11 mouse cellular contexts compared by ENCODE assay signal in genomic region chrX:153037972-153038744, GRCm38 (mm10). TPM values are rescaled to one million over a fixed set of nuclear protein-coding genes. Genes with fewer than 3 reads are reported as not detected.
A peak's percentile ranks its signal among the peaks of the same experiment; 100 is the strongest.
DNase-seq lines count a peak whose midpoint lies in the region; ATAC-seq and TF ChIP-seq lines count a peak whose summit lies in the region.
"Not testable (repeated sequence)": the region's sequence is repeated elsewhere in the genome, so short reads cannot be mapped to it uniquely, and the experiment has no call there.
"Had no signal": no experiment of that assay in that cellular context is flagged by ENCODE, and none has a peak within 500 bp of the region (broad histone marks: within the 10 kb centered on the region; RNA-seq: fewer than 3 reads in every experiment).

No protein-coding gene starts in this region.

- 19% methylated on average over 6 of the region's 22 CpGs for WGBS in embryonic facial prominence, embryonic 14.5 days
- 35% methylated on average over 8 of the region's 22 CpGs for WGBS in hindbrain, embryonic 12.5 days
- WGBS in kidney, embryonic 14.5 days, result 36% methylated on average over 7 of the region's 22 CpGs
- 22% methylated on average over 8 of the region's 22 CpGs for WGBS in liver, adult 2 months
- WGBS in neural tube, embryonic 14.5 days, result 18% methylated on average over 6 of the region's 22 CpGs

- not testable (repeated sequence) for TF ChIP-seq POLR2A in ES-Bruce4 (IDR thresholded peaks at IDR 0.05; ENCODE audit: insufficient read depth, low read length); liver, adult 2 months (IDR thresholded peaks at IDR 0.05; ENCODE audit: extremely low read depth, insufficient read depth, low read length)

- not testable (repeated sequence) for TF ChIP-seq CTCF in ES-Bruce4 (IDR thresholded peaks at IDR 0.05; ENCODE audit: low read depth, low read length); liver, adult 2 months (IDR thresholded peaks at IDR 0.05; ENCODE audit: low read depth, low read length)

- peak; percentile 87 for ATAC-seq in embryonic facial prominence, embryonic 14.5 days (ENCODE audit: low read depth)
- ATAC-seq in granulocyte monocyte progenitor cell, adult 5-6 weeks (replicated peaks; ENCODE audit: poor library complexity, severe bottlenecking), result peak; percentile 43
- ATAC-seq in hindbrain, embryonic 12.5 days (ENCODE audit: low FRiP score), result peak; percentile 95
- ATAC-seq in kidney, embryonic 14.5 days (ENCODE audit: low FRiP score, low TSS enrichment), result peak; percentile 86
- ATAC-seq in megakaryocyte progenitor cell, adult 5-6 weeks (replicated peaks; ENCODE audit: poor library complexity), result peak; percentile 37
- ATAC-seq in neural tube, embryonic 14.5 days (ENCODE audit: low read depth), result peak; percentile 92

- peak overlapping the region; percentile 90; the same call in 1 of the 2 replicates for H3K9ac ChIP-seq in ES-Bruce4 (ENCODE audit: low read depth, poor library complexity, severe bottlenecking)
- H3K9ac ChIP-seq in embryonic facial prominence, embryonic 14.5 days (ENCODE audit: low read depth, low read length); liver, adult 2 months (ENCODE audit: low read depth, low read length): not testable (repeated sequence)
- H3K9ac ChIP-seq in hindbrain, embryonic 12.5 days, result 0 out of 2 replicates have a peak overlapping the region, but pooled peaks have one; percentile 32
- H3K9ac ChIP-seq in kidney, embryonic 14.5 days (ENCODE audit: low read depth, low read length), result peak overlapping the region; percentile 67; the same call in 1 of the 2 replicates
- H3K9ac ChIP-seq in neural tube, embryonic 14.5 days (replicated peaks; ENCODE audit: low read depth, low read length), result peak overlapping the region; percentile 69; the same call in 1 of the 2 replicates

- H3K4me3 ChIP-seq in ES-Bruce4 (ENCODE audit: low read depth, low read length), result peak overlapping the region; percentile 95; the same call in 1 of the 2 replicates
- H3K4me3 ChIP-seq in embryonic facial prominence, embryonic 14.5 days (ENCODE audit: low read depth, low read length), result peak overlapping the region; percentile 54
- H3K4me3 ChIP-seq in hindbrain, embryonic 12.5 days, result peak overlapping the region; percentile 50
- H3K4me3 ChIP-seq in kidney, embryonic 14.5 days (ENCODE audit: low read length), result peak overlapping the region; percentile 50
- H3K4me3 ChIP-seq in liver, adult 2 months (ENCODE audit: insufficient read depth, low read depth, low read length), result peak overlapping the region; percentile 88; the same call in 1 of the 2 replicates
- peak overlapping the region; percentile 50 for H3K4me3 ChIP-seq in neural tube, embryonic 14.5 days (ENCODE audit: low read depth, low read length)

- not testable (repeated sequence) for H3K27ac ChIP-seq in ES-Bruce4 (ENCODE audit: insufficient read depth, low read length); liver, adult 2 months (replicated peaks; ENCODE audit: insufficient read depth, low read depth, low read length)
- H3K27ac ChIP-seq in embryonic facial prominence, embryonic 14.5 days (replicated peaks; ENCODE audit: low read depth, low read length), result peak overlapping the region; percentile 87; the same call in 1 of the 2 replicates
- peak overlapping the region; percentile 95 for H3K27ac ChIP-seq in hindbrain, embryonic 12.5 days
- peak overlapping the region; percentile 84; the same call in 1 of the 2 replicates for H3K27ac ChIP-seq in kidney, embryonic 14.5 days (ENCODE audit: low read depth, low read length)
- H3K27ac ChIP-seq in neural tube, embryonic 14.5 days (ENCODE audit: low read depth, low read length), result peak overlapping the region; percentile 92

- H3K36me3 ChIP-seq in ES-Bruce4 (ENCODE audit: control insufficient read depth, insufficient read depth, low read length, poor library complexity, severe bottlenecking); embryonic facial prominence, embryonic 14.5 days (ENCODE audit: control insufficient read depth, insufficient read depth, low read length); hindbrain, embryonic 12.5 days; kidney, embryonic 14.5 days (ENCODE audit: control insufficient read depth, insufficient read depth, low read length); liver, adult 2 months (ENCODE audit: control insufficient read depth, insufficient read depth, low read length); neural tube, embryonic 14.5 days (ENCODE audit: control insufficient read depth, insufficient read depth, low read length): not testable (repeated sequence)

- H3K4me2 ChIP-seq in embryonic facial prominence, embryonic 14.5 days (ENCODE audit: low read depth, low read length), result peak overlapping the region; percentile 59
- peak overlapping the region; percentile 54 for H3K4me2 ChIP-seq in hindbrain, embryonic 12.5 days (replicated peaks)
- H3K4me2 ChIP-seq in kidney, embryonic 14.5 days (replicated peaks; ENCODE audit: low read depth, low read length), result peak overlapping the region; percentile 54
- H3K4me2 ChIP-seq in neural tube, embryonic 14.5 days (ENCODE audit: low read depth, low read length), result peak overlapping the region; percentile 63

- not testable (repeated sequence) for DNase-seq in embryonic facial prominence, embryonic 14.5 days (ENCODE audit: low spot score); liver, adult 2 months (ENCODE audit: extremely low read depth, low read depth, low spot score)

- H3K9me3 ChIP-seq in ES-Bruce4 (replicated peaks; ENCODE audit: control insufficient read depth, insufficient read depth, low read length, poor library complexity, severe bottlenecking); embryonic facial prominence, embryonic 14.5 days (ENCODE audit: control insufficient read depth, low read length); hindbrain, embryonic 12.5 days (replicated peaks); kidney, embryonic 14.5 days (ENCODE audit: control insufficient read depth, low read length); neural tube, embryonic 14.5 days (ENCODE audit: control insufficient read depth, low read length): not testable (repeated sequence)

- H3K27me3 ChIP-seq in ES-Bruce4 (ENCODE audit: control insufficient read depth, insufficient read depth, low read length, poor library complexity, severe bottlenecking); embryonic facial prominence, embryonic 14.5 days (replicated peaks; ENCODE audit: control insufficient read depth, insufficient read depth, low read length); hindbrain, embryonic 12.5 days; kidney, embryonic 14.5 days (ENCODE audit: control insufficient read depth, insufficient read depth, low read length); liver, adult 2 months (ENCODE audit: control insufficient read depth, insufficient read depth, low read length); neural tube, embryonic 14.5 days (ENCODE audit: control insufficient read depth, insufficient read depth, low read length): not testable (repeated sequence)

- H3K4me1 ChIP-seq in ES-Bruce4 (ENCODE audit: control insufficient read depth, insufficient read depth, low read length); embryonic facial prominence, embryonic 14.5 days (ENCODE audit: control insufficient read depth, insufficient read depth, low read length); hindbrain, embryonic 12.5 days; kidney, embryonic 14.5 days (ENCODE audit: control insufficient read depth, insufficient read depth, low read length); liver, adult 2 months (ENCODE audit: control insufficient read depth, insufficient read depth, low read length); neural tube, embryonic 14.5 days (ENCODE audit: control insufficient read depth, insufficient read depth, low read length): not testable (repeated sequence)

- not testable (repeated sequence) for H3K79me2 ChIP-seq in liver, adult 2 months (ENCODE audit: control insufficient read depth, insufficient read depth, low read length)

- TF ChIP-seq EP300 in ES-Bruce4 (IDR thresholded peaks at IDR 0.05; ENCODE audit: insufficient read depth, low read depth, low read length), result not testable (repeated sequence)

RNA-seq across cellular contexts. Expression of gene Mageh1, which starts 0.8 kb away (rescaled TPM):
- 5.6 and 6.2 TPM in 2 replicates for polyA plus RNA-seq in ES-Bruce4 (2011; ENCODE audit: insufficient read depth, insufficient read length, low read depth, missing spikeins)
- 53.6 and 56.1 TPM in 2 replicates for polyA plus RNA-seq in embryonic facial prominence, embryonic 14.5 days (2014; fragmentation: Nextera tagmentation; extraction: Ambion mirVana)
- 0.24 TPM in 1 of 2 replicates, not detected in the other for total RNA-seq in granulocyte monocyte progenitor cell, adult 5-6 weeks (2014; fragmentation: Nextera tagmentation)
- 0.10 and 0.78 TPM in 2 replicates for total RNA-seq in granulocyte monocyte progenitor cell, adult 5-6 weeks (2017)
- 79.8 and 88.6 TPM in 2 replicates for polyA plus RNA-seq in hindbrain, embryonic 12.5 days (2016; fragmentation: Nextera tagmentation; extraction: Ambion mirVana)
- polyA plus RNA-seq in kidney, embryonic 14.5 days (2014; fragmentation: Nextera tagmentation; extraction: Ambion mirVana), result 43.3 and 53.4 TPM in 2 replicates
- 4.4 and 4.8 TPM in 2 replicates for total RNA-seq in liver, adult 2 months (2014; rRNA removed)
- polyA plus RNA-seq in liver, adult 2 months (2012; rRNA removed), result 1.4 TPM in 2 replicates
- 0.27 and 0.46 TPM in 2 replicates for total RNA-seq in megakaryocyte progenitor cell, adult 5-6 weeks (2015)
- total RNA-seq in megakaryocyte progenitor cell, adult 5-6 weeks (2017), result 0.44 and 0.50 TPM in 2 replicates
- polyA plus RNA-seq in neural tube, embryonic 14.5 days (2014; fragmentation: Nextera tagmentation; extraction: Ambion mirVana), result 108 and 125 TPM in 2 replicates
- polyA plus RNA-seq: G1E had no signal

RNA-seq across cellular contexts. Expression of gene Usp51, which starts 31.9 kb away (rescaled TPM):
- polyA plus RNA-seq in ES-Bruce4 (2011; ENCODE audit: insufficient read depth, insufficient read length, low read depth, missing spikeins), result 1.1 and 1.2 TPM in 2 replicates
- 1.1 and 1.4 TPM in 2 replicates for polyA plus RNA-seq in embryonic facial prominence, embryonic 14.5 days (2014; fragmentation: Nextera tagmentation; extraction: Ambion mirVana)
- 0.52 TPM in 1 of 2 replicates, not detected in the other for total RNA-seq in granulocyte monocyte progenitor cell, adult 5-6 weeks (2014; fragmentation: Nextera tagmentation)
- 0.67 and 0.82 TPM in 2 replicates for total RNA-seq in granulocyte monocyte progenitor cell, adult 5-6 weeks (2017)
- polyA plus RNA-seq in hindbrain, embryonic 12.5 days (2016; fragmentation: Nextera tagmentation; extraction: Ambion mirVana), result 2.0 and 2.3 TPM in 2 replicates
- 1.3 and 2.1 TPM in 2 replicates for polyA plus RNA-seq in kidney, embryonic 14.5 days (2014; fragmentation: Nextera tagmentation; extraction: Ambion mirVana)
- total RNA-seq in liver, adult 2 months (2014; rRNA removed), result 0.07 TPM in 1 of 2 replicates, not detected in the other
- polyA plus RNA-seq in liver, adult 2 months (2012; rRNA removed), result not detected in 2 replicates
- 0.62 and 1.2 TPM in 2 replicates for total RNA-seq in megakaryocyte progenitor cell, adult 5-6 weeks (2015)
- total RNA-seq in megakaryocyte progenitor cell, adult 5-6 weeks (2017), result 0.29 and 0.61 TPM in 2 replicates
- 2.5 and 3.8 TPM in 2 replicates for polyA plus RNA-seq in neural tube, embryonic 14.5 days (2014; fragmentation: Nextera tagmentation; extraction: Ambion mirVana)
- total RNA-seq: G1E; heart, adult 18-20 months had no signal
- polyA plus RNA-seq: G1E, macrophage had no signal

Comparison
In these comparisons a context has a peak if more than half of its experiments do, and no peak if none do; other contexts are left out.
1. ATAC-seq: peak in every context shown above with its lines; median percentile 95 in hindbrain, embryonic 12.5 days; 92 in neural tube, embryonic 14.5 days; 87 in embryonic facial prominence, embryonic 14.5 days; 86 in kidney, embryonic 14.5 days; 43 in granulocyte monocyte progenitor cell, adult 5-6 weeks; 37 in megakaryocyte progenitor cell, adult 5-6 weeks.